Mouse (Mus musculus) layer of hippocampus, postnatal 14 days (tissue): ENCODE measurements around the gene Zfp408. TPM values are rescaled to one million over a fixed set of nuclear protein-coding genes. Genes with fewer than 3 reads are reported as not detected.

Experiments
- DNase-seq, 2 experiments: peaks; one replicate each; pipeline ENCODE4 v3.0.0; 2021 to 2022; ENCODE audit warnings: low spot score in 2 of 2, mixed read lengths in 1 of 2
- long read RNA-seq, 2 experiments: library from polyadenylated mRNA; stranded (forward); transcript quantifications; one replicate each; pipeline ENCODE4 v2.0.0; 2021
- total RNA-seq, 2 experiments: library from RNA; stranded (reverse); gene quantifications; 2 replicates each; pipeline ENCODE4 v1.2.3; 2021

The Zfp408 gene
- total RNA-seq = 10 to 100 TPM; 11.1 to 13.0 TPM
- long read RNA-seq, experiment 1, partial matches to known transcripts = 0 of 4 reads
- long read RNA-seq, experiment 1, other reads (novel, unspliced or antisense) = 4 of 4 reads
- long read RNA-seq, experiment 2, partial matches to known transcripts = 0 of 1 reads
- long read RNA-seq, experiment 2, other reads (novel, unspliced or antisense) = 1 of 1 reads

DNA sequence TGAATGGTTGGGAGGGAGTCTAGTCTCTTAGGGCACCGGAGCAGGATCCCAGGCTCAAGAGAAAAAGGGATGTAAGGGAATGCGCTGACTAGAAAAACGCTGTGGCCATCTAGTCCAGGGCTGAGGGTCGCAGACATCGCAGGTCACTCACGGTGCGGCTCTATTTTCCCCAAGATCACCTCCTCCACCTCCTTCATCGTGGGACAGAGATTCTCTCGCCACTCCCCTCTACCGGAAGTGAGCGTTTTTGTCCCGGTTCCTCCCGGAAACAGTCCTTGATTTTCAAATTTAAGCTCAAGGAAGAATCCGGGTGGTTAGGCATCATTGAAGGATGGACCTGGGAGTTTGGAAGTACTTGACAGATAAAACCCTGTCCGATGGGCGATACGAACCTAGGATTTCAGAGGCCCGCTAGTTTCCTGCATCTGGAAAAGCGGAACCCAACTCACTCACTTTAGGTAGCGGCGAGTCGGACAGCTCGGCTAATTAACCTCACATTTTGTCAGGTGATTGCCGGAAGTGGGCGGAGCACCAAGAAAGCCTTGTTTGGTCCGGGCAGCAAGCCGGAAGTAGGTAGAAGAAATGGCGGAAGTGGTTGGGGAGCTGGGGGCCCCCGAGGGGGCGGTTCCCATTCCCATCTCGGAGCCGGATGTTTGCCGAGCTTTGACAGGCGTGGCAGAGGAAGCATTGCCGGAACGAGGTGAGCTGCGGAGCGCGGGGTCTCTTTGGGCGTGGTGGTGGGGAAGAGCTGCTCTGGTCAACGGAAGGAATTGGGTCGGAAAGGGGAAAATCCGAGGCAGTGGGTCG, at the start of gene Zfp408, which contains the start of gene Arhgap1:
Gene Zfp408, minus strand, starts transcription at position 239 of the 807 bp plus-strand sequence.
Gene Arhgap1, plus strand, starts transcription at position 308 of the 807 bp plus-strand sequence.
- DNase-seq = peak; percentile 97 to 98

DNA sequence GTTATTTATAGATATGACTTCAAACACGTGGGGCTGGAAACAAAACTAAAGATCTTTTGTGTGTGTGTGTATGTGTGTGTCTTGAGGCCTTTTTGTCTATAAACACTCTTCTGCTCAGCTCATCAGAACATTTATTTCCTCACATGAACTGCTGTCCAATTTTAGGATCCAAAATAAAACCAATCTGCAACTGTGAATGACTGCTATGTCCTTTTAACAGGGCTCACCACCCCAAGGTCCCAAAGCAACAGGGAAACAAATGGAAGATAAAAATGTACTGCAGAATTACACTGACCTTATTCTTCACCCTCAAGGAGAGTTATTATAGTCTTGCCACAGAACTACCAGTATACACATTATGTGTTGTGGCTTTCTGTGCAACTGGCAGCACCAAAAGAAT, 49.6 kb upstream of the Zfp408 start:
- no peak for DNase-seq

DNA sequence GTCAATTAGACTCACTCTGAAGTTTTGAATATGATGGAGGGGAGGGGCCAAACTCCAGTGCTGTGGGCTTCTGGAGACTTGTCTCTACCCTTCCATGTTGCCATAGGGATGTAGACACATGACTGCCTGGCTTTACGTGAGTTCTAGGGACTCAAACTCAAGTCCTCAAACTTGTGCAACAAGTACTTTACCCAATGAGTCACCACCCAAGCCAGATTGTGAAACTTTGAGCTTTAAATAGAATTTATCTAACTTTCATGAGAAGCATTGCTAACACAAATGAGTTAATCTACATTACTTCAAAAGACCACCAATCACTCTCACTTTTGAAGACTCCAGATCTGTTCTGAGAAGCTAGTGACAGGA, 46.6 kb upstream of the Zfp408 start:
- no peak for DNase-seq

DNA sequence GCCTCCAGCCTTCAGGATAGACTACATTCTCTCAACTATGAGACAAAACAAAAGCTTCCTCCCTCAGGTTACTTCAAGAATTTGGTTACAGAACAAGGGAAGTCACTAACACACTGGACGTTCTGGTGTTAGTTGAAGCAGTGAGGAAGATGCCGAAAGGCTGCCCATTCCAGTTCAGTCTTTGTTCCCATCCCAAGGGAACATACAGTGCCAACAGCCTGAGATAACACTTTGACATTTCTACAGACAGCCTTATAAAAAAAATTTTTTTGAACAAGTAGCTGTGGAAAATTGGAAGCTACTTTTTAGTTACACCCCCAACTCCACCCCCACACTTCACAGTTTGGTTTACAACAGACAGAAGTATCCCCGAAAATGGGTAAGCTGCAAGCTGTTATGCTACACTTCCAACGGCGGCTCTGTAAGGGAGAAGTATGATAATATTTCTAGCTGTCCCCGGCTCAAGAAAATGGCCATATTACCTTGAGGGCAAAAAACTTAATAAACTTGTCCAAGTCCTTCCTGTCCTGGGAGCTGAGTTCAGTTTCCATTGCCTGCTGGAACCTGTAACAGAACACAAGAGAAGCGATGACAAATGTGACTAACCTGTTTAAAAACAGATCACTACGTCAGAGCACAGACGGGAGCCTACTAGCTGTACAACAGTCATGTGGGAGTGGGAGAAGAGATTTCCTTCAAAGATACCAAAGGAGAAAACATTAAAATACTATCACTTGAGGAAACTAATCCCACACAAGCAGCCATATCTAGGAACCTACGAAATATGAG, 46.0 kb upstream of the Zfp408 start:
- peak; percentile 40 to 57 for DNase-seq

DNA sequence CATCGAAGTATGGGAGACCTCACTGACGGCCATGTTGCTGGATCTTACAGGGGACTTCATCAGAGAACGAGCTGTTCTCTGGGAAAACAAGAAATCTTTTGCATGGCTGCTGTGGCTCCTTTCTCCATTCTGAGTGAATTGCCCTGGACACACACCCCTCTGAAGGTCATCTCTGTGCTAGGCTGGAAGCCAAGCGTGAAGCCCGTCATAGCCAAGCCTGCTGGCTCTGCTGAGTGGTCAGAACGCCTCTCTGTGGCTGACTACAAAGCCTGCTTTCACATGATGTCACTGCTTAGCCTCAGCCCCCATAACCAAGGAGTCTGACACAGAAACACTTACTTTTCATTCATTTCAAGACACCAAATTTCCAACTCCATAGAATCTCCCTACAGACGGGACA, 39.9 kb upstream of the Zfp408 start:
- DNase-seq = peak in 1 of 2 experiments; percentile 68

DNA sequence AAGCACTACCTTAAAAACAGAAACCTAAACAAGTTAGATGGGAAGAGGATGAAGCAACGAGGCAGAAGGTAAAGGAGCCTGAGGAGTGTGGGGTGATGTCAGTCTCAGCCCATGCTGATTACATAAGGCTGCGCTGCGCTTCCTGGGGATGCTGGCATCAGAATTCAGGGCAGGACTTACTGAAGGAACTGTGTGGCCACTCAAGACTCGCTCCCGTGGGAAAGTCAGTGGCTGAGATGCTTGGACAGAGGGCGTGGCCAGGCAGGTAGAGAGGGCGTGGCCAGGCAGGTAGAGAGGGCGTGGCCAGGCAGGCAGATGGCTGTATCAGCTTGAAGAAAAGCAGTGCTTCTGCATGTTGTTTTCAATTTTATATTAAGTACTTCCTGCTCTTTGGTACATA, 34.3 kb upstream of the Zfp408 start:
- no peak for DNase-seq

DNA sequence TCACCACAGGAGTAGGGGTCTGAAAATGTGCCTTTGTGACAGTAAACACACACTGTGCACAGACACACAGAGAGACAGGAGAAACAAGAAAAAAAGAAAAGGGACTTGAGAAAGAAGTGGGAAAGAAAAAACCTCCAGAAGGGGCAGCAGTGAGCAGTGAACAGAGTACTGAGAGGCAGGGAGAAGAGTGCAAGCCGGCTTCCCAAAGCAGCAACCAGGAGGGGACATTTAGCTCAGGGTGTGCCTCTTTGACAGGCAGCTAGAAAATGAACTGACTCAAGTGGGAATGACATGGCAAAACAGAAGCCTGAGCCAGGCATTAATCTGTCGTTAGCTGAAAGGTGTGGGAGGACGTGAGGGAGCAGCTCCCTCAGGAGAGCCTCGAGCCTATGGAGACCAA, 33.3 kb upstream of the Zfp408 start:
- peak; percentile 46 to 58 for DNase-seq

DNA sequence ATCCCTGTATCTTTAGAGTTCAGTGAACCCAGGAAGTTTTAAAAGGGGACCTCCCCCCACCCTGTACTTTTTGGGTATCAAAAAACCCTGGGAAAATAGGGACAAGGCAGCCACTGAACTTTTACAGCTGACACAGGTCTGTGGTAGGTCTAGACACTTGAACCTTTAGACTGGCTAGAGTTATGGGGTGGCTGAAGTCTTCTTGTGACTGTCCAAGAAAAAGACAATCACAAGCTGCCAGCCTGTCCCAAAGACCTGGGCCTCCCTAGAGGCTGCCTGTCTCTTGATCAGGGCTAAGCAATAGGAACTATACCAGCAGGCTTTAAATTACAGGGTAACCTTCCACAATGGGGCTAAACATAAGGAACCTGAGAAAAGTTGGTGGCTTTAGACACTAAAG, 27.4 kb upstream of the Zfp408 start:
- DNase-seq = no peak

DNA sequence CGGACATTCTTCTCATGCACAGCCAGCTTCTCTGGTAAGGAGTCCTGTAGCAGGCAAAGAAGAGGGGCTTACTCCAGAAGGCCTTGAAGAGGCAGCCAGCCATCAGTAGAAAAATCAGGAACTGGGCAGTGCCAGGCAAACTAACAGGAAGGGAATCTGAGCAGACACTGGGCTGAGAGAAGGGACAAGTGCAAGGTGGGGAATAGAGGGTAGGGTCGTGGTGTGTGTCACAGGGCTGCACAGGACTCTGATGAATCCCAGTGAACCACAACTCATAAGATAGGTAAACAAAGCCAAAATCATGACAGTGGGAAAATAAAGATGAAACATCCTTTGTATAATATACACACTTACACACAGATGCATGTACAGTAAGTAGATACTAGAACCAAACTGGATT, 26.8 kb upstream of the Zfp408 start:
- no peak for DNase-seq

DNA sequence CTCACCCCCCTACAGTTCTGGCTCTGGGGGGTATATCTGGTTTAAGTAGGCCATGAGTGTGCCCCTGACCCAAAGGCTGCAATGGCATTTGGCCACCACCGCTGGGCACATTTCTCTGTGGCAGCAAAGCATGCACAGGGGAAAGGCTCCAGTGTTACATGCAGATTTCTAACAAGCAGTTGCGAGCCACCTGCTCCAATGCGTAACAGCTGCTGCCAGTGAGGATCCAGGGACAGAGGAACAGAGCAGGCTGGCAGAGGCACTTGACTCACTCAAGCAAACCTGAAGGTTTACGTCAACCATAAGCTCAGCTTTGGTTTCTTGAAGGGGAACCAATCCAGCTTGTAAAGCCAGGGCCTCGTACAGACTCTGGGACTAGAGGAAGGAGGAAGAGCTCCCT, 25.3 kb upstream of the Zfp408 start:
- DNase-seq = peak; percentile 43 to 50

DNA sequence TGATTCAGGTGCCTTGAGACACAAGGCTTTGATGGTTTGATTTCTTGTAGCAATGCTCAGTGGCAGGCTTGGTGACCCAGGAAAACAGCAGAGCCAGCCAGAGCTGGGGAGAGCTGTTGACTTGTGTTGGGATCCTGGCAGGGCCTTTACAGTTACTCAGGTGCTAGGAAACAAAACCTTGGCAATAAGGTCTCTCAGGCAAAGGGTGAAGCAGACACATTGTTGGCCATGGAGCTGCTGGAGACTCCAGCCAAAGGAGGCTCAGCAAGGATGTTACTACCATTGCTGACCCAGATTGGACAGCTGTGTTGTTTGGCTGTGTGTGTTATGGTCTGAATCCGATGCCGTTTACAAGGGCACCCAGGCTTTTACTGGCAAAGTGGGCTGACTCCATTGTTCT, 24.0 kb upstream of the Zfp408 start:
- no peak for DNase-seq

DNA sequence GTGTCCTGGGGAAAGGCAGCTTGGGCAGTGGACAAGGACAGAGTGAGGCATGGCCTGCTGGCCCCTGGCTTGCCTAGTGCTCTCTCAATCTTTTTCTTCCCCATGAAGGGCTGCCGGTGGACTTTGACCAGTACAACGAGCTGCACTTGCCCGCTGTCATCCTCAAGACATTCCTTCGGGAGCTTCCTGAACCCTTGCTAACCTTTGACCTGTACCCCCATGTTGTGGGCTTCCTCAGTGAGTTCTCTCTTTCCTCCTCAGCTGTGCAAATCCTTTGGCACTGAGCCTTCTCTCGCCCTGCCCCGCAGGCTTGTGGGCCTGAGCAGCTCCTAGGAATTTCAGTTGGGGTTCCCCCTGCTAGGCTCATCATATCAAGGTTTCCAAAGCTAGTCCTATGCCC, 20.4 kb upstream of the Zfp408 start:
- DNase-seq = no peak

DNA sequence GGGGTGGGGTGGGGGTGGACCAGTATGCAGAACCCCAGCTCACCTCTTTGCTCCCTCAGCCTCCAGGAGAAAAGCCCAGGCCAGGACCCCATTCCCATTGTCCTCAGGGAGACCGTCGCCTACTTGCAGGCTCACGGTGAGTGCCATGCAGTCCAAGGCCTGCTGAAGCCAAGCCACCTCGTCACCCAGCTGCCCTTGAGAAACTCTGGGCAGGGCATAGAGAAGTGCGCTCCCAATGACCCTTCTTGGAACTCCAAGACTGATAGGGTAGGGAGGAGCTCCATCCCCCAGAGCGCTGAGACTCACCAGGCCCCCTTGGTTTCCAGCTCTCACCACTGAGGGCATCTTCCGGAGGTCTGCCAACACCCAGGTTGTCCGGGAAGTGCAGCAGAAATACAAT, 19.7 kb upstream of the Zfp408 start:
- DNase-seq = no peak

DNA sequence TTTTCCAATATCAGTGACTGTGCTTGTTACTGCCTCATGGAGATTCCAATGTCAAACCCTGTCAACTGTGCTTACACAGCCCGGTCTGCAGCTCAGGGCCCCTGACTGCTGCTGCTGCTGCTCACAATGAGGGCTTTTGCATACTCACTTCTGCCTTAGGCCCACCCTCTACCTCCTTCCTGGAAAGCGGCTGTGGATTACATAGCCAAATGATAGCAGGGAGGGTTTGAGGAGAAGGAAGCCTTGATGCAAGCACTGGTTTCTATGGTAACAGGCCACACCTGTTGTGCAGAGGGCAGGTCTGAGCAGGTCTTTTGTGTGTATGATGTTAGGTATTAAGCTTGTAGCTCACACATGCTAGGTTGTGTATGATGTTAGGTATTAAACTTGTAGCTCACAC, 18.2 kb upstream of the Zfp408 start:
- DNase-seq = no peak

DNA sequence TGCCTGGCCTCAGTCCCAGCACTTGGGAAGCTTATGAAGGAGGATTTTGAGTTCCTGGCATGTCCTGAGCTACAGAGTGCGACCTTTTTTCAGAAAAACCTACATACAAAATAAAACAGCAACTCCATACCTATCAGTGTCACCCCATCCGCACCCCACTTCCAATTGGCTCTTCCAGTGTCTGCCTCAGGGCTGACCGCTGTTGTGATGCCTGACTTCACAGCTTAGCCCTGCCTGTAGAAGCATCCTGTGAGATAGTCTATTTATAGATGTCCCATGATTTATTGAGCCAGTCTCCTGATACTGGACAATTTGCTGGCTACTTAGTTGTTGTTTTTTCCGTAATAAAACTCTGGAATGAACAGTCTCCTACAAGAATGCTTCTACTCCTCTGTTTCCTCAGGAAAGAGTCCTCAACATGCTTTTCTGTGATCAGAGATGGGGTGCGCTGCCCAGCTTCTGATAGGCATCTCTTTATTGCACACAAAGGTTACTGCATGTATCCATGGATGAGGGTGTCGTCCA, 16.9 kb upstream of the Zfp408 start:
- DNase-seq = no peak

DNA sequence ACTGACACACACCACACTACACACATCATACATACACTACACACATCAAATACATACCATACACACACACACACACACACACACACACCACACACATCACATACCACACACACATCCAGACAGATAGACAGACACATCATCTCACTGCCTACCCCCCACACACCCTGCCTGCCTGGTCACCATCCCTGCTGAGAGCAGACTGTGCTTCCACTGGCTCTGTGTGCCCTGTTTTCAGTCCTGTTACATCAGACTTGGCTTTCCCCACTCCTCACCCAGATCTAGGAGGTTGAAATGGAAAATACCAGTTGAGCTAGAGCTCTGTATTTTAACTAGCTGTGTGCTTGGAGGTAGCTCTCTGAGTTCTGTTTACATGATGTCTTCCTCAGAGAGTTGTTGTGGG, 15.2 kb upstream of the Zfp408 start:
- DNase-seq = no peak

DNA sequence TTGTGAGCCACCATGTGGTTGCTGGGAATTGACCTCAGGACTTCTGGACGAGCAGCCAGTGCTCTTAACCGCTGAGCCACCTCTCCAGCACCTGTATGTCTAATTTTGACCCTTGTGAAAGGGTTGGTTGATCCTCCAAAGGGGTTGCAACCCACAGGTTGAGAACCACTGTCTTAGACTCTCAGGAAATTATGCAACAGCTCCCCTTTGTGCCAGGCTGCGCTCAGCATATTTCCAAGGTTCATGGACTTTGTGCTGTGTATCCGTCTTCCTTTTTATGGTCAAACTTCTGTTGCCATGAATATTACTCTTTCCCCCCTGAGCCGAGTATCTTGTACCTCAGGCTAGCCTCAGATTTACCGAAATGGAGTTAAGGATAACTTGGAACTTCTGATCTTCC, 11.4 kb upstream of the Zfp408 start:
- no peak for DNase-seq

DNA sequence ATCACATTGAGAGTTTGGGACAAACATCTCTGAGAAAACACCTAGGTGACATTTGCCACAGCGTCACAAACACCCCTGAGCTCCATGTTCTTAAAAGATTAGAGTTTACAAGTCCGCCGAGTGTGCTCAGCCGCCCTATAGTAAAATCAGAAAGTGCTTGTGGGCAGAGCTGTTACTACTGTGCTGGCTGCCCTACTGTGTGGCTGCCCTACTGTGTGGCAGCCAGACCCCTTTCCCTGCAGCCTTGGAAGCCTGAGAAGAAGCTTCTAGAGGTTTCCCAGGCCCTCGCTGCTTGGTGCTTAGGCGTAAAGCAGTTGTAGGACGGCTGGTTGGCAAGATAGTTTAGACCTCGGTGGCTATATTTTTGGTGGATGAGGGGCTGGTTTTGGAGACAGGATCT, 10.1 kb upstream of the Zfp408 start:
- DNase-seq = no peak

DNA sequence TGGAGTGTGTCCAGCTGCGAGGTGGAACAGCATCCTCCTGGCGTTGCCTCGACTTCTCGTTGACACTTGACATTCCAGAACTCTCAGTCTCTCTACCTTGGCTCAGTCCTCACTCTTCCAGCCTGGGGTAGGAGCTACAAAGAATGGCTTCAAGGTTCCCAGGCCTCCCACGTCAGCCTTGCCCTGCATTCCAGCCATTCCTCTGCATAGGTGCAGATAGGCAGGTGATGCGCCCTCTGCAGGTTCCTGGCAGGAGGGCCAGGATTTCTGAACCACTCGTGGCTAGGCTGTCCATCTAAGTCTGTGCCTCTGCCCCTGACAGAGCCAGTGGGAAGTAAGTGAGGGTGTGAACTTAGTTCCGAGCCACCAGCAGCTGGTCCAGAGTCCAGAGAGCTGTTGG, 7.2 kb upstream of the Zfp408 start:
- no peak for DNase-seq

DNA sequence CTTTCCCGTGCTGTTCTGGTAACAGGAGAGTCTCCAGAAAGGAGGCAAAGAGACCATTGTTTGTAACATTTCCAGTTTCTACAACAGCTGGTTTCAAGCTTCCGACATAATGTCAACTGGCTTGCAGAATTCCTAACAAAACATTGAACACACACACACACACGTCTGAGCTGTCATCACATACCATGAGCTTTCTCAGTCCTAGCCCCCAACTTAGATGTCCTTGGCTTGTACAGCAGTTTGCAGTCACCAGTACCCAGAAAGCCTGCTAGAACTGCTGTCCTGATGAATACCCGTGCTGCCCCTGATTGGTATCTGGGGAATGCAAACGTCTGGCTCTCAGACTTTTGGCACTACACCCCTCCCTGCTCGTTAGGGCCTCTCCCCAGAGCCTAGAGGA, 6.2 kb upstream of the Zfp408 start:
- DNase-seq = no peak

DNA sequence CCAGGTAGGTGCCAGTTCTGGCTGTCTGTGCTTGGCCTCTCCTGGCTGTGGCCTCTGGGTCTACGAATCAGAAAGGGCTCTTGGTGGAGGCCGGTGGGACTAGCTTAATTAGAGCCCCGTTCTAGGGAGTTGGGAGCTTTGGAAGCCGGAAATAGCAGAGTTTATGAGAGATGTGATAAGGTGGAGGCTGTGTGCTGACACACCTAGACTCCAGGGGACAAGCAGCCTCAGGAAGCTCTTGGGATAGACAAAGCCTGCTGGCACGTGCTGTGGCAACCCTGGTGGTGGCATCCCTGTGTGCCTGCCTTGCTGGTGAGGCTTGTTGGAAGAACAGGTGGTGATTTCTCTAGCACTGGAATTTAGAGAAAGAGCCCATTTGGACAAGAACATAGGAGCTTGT, 5.8 kb upstream of the Zfp408 start:
- DNase-seq = no peak

DNA sequence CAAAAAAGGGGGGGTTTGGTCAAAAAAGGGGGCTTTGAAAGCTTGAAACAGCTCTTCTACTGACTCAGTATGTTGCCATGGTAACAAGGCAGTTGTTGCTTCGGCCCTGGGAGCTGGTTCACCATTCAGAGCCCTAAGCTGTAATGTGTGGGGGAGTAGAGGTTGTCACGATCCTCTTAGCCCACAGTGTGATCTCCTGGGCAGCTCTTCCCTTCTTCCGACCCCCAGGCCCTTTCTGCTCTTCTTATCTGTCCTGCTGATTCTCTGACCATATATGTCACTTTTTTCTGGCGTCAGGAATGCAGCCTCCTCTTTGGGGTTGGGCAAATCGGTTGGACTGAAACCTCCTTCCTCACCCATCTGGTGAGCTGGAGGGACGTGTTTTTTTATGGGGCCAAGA, 3.3 kb upstream of the Zfp408 start:
- DNase-seq = no peak
